Mouse (Mus musculus): ENCODE data around the gene Tbx10.
"Not testable (repeated sequence)": the region's sequence is repeated elsewhere in the genome, so short reads cannot be mapped to it uniquely, and the experiment has no call there.

Gene Tbx10

GRCm38 (mm10) chr19:4044109-4044508, 51.6 kb downstream of the Tbx10 start:
- not testable (repeated sequence) for DNase-seq (ENCODE audit: low spot score)

- peak; percentile 69 for DNase-seq (ENCODE audit: low spot score)
These were observed 53.7 kb downstream of the Tbx10 start, which contains the start of gene Gstp2 for GRCm38 (mm10) chr19:4045966-4046865. Gene Gstp2, minus strand, starts transcription at chr19:4046023.

DNA sequence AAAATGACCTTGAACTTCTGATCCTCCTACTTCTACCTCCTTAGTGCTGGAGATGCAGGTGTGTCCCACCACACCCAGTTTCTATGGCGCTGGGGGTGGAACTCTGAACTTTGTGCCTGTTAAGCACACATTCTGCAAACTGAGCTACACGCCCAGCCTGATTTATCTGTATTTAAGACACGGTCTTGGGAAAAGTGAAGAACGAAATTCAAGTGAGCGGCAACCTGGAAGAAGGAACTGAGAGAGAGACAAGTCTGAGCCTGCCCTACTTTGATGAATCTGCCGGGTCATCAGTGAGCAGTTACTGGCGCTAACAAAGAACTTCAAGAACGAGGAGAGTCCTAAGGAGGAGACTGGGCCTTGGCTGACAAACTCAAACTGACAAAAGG, 54.3 kb downstream of the Tbx10 start:
- no peak for DNase-seq (ENCODE audit: low spot score)

- peak; percentile 51 for DNase-seq (ENCODE audit: low spot score)
These were observed 55.3 kb downstream of the Tbx10 start for GRCm38 (mm10) chr19:4047859-4048258.

- not testable (repeated sequence) for DNase-seq (ENCODE audit: low spot score)
These were observed 56.5 kb downstream of the Tbx10 start for GRCm38 (mm10) chr19:4049069-4049468.

Measured in ovary, adult 18-20 months (tissue).